Mouse (Mus musculus): Measurements from ENCODE around the gene Hgd.

Hgd gene

GRCm38 (mm10) chr16:37670666-37671283 is 90.8 kb downstream of the Hgd start:
- no peak for DNase-seq (ENCODE audit: low read depth, low spot score)

- DNase-seq (ENCODE audit: low read depth, low spot score): no peak
Measured at GRCm38 (mm10) chr16:37675326-37675725, 95.4 kb downstream of the Hgd start.

- DNase-seq (ENCODE audit: low read depth, low spot score): no peak
Measured at GRCm38 (mm10) chr16:37676024-37676676, 96.2 kb downstream of the Hgd start.

- no peak for DNase-seq (ENCODE audit: low read depth, low spot score)
Measured at GRCm38 (mm10) chr16:37676677-37677072, 96.7 kb downstream of the Hgd start.

- no peak for DNase-seq (ENCODE audit: low read depth, low spot score)
Measured at GRCm38 (mm10) chr16:37677586-37677985, 97.6 kb downstream of the Hgd start.

- DNase-seq (ENCODE audit: low read depth, low spot score): no peak
Measured at GRCm38 (mm10) chr16:37680216-37680615, 100.3 kb downstream of the Hgd start.

GRCm38 (mm10) chr16:37680831-37681230 is 100.9 kb downstream of the Hgd start:
- DNase-seq (ENCODE audit: low read depth, low spot score): no peak

Data from forelimb bud, embryonic 11.5 days (tissue).